Mouse (Mus musculus): ENCODE results near the gene Ptpn20.

Ptpn20 gene

GRCm38 (mm10) chr14:33588951-33589350 lies at the start of gene Ptpn20:
TSS of gene Ptpn20 (plus strand) at chr14:33589207.
- peak; percentile 2 for DNase-seq (ENCODE audit: low read depth, low spot score)

GRCm38 (mm10) chr14:33539559-33540167 lies 49.3 kb upstream of the Ptpn20 start:
- DNase-seq (ENCODE audit: low read depth, low spot score) = no peak

GRCm38 (mm10) chr14:33545565-33546143 lies 43.4 kb upstream of the Ptpn20 start:
- no peak for DNase-seq (ENCODE audit: low read depth, low spot score)

GRCm38 (mm10) chr14:33548650-33549049 lies 40.4 kb upstream of the Ptpn20 start:
- DNase-seq (ENCODE audit: low read depth, low spot score) = no peak

GRCm38 (mm10) chr14:33549856-33550255 lies 39.2 kb upstream of the Ptpn20 start:
- no peak for DNase-seq (ENCODE audit: low read depth, low spot score)

GRCm38 (mm10) chr14:33570737-33571136 lies 18.3 kb upstream of the Ptpn20 start:
- DNase-seq (ENCODE audit: low read depth, low spot score) = no peak

- DNase-seq (ENCODE audit: low read depth, low spot score) = no peak
Measured at GRCm38 (mm10) chr14:33573643-33574042, 15.4 kb upstream of the Ptpn20 start.

GRCm38 (mm10) chr14:33579771-33580484 lies 9.1 kb upstream of the Ptpn20 start:
- DNase-seq (ENCODE audit: low read depth, low spot score) = no peak

- DNase-seq (ENCODE audit: low read depth, low spot score) = no peak
Measured at GRCm38 (mm10) chr14:33598376-33599130, 9.5 kb downstream of the Ptpn20 start.

GRCm38 (mm10) chr14:33607431-33607830 lies 18.4 kb downstream of the Ptpn20 start:
- DNase-seq (ENCODE audit: low read depth, low spot score) = no peak

- DNase-seq (ENCODE audit: low read depth, low spot score) = no peak
Measured at GRCm38 (mm10) chr14:33625036-33625435, 36.0 kb downstream of the Ptpn20 start.

GRCm38 (mm10) chr14:33632790-33633372 lies 43.9 kb downstream of the Ptpn20 start:
- no peak for DNase-seq (ENCODE audit: low read depth, low spot score)

GRCm38 (mm10) chr14:33634354-33634753 lies 45.3 kb downstream of the Ptpn20 start:
- DNase-seq (ENCODE audit: low read depth, low spot score) = no peak

- no peak for DNase-seq (ENCODE audit: low read depth, low spot score)
Measured at GRCm38 (mm10) chr14:33634774-33635173, 45.8 kb downstream of the Ptpn20 start.

- DNase-seq (ENCODE audit: low read depth, low spot score) = no peak
Measured at GRCm38 (mm10) chr14:33639357-33639756, 50.4 kb downstream of the Ptpn20 start.

- no peak for DNase-seq (ENCODE audit: low read depth, low spot score)
Measured at GRCm38 (mm10) chr14:33650721-33651120, 61.7 kb downstream of the Ptpn20 start.

- no peak for DNase-seq (ENCODE audit: low read depth, low spot score)
Measured at GRCm38 (mm10) chr14:33657471-33657901, 68.5 kb downstream of the Ptpn20 start.

- DNase-seq (ENCODE audit: low read depth, low spot score) = no peak
Measured at GRCm38 (mm10) chr14:33658331-33658730, 69.3 kb downstream of the Ptpn20 start.

GRCm38 (mm10) chr14:33662080-33662479 lies 73.1 kb downstream of the Ptpn20 start:
- DNase-seq (ENCODE audit: low read depth, low spot score) = no peak

- DNase-seq (ENCODE audit: low read depth, low spot score) = no peak
Measured at GRCm38 (mm10) chr14:33666301-33666700, 77.3 kb downstream of the Ptpn20 start.

GRCm38 (mm10) chr14:33669891-33670290 lies 80.9 kb downstream of the Ptpn20 start:
- DNase-seq (ENCODE audit: low read depth, low spot score) = no peak
